In the genomic region with DNA sequence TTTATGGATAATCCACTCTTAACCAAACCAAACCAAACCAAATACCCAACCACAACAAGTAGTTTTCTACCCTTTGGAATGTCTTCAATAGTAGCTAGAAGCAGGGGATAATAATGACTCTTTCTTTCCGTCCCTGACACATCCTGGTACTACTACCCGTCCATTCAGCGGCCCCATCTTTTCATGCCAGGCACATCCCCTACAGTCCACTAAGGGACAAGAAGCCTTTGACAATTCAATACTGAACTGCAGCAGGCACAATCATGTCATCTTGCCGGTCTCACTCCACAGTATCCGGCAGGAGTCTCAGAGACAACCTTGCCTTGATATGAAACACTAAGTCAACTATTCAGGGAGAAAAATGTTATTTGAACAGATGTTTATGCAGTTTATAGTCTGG, we compare ENCODE assay signal across 14 mouse cellular contexts. TPM values are rescaled to one million over a fixed set of nuclear protein-coding genes. Genes with fewer than 3 reads are reported as not detected.
DNase-seq lines count a peak whose midpoint lies in the region; ATAC-seq lines count a peak whose summit lies in the region.
"Had no signal": no experiment of that assay in that cellular context is flagged by ENCODE, and none has a peak within 500 bp of the region (broad histone marks: within the 10 kb centered on the region; RNA-seq: fewer than 3 reads in every experiment).

No protein-coding gene starts in this region.

- peak; percentile 83 for ATAC-seq in frontal cortex, adult (ENCODE audit: low TSS enrichment)
- ATAC-seq: inflammation-experienced regulatory T-cells, adult 6 months; lung, postnatal 0 days had no signal

- no peak for DNase-seq in frontal cortex, postnatal 25 days (ENCODE audit: low spot score in 2 of 2)
- DNase-seq in layer of hippocampus, adult 11-12 months (ENCODE audit: low spot score) = peak; percentile 61
- no peak for DNase-seq in layer of hippocampus, postnatal 36 days
- DNase-seq in right cerebral cortex, adult 18-20 months = peak; percentile 54
- no peak for DNase-seq in right cerebral cortex, postnatal 14 days
- DNase-seq in lung, postnatal 36 days = no peak
- no peak for DNase-seq in adrenal gland, postnatal 4 days (ENCODE audit: low spot score in 2 of 2)
- DNase-seq: adrenal gland, adult 2 months; gastrocnemius, postnatal 25 days; thymus, postnatal 4 days had no signal

RNA-seq across cellular contexts. Expression of a gene that starts 5.3 kb away (rescaled TPM):
- total RNA-seq in layer of hippocampus, postnatal 36 days (2021) = 10 to 100 TPM; 58.7 to 60.1 TPM
- total RNA-seq in adrenal gland, postnatal 4 days (2021) = 10 to 100 TPM; 22.8 to 82.9 TPM

RNA-seq across cellular contexts. Expression of a gene that starts 31.0 kb away (rescaled TPM):
- 1 to 10 TPM in 1 of 2 experiments, not detected in 1; 1.5 TPM for total RNA-seq in layer of hippocampus, postnatal 36 days (2021)
- under 1 TPM; 0.42 to 0.68 TPM for total RNA-seq in adrenal gland, postnatal 4 days (2021)
- total RNA-seq: gastrocnemius, postnatal 25 days; layer of hippocampus, postnatal 14 days had no signal

Comparison
In these comparisons a context has a peak if more than half of its experiments do, and no peak if none do; other contexts are left out.
1. DNase-seq: peak in layer of hippocampus, adult 11-12 months (single experiment) and right cerebral cortex, adult 18-20 months (single experiment); none in frontal cortex, postnatal 25 days (0 of 2), layer of hippocampus, postnatal 36 days (0 of 2), right cerebral cortex, postnatal 14 days (single experiment), lung, postnatal 36 days (single experiment) and adrenal gland, postnatal 4 days (0 of 2).